Mouse (Mus musculus) naive thymus-derived CD4-positive, alpha-beta T cell, adult 2 months (primary cell): ENCODE measurements at regions not wholly inside any gene's neighbourhood (a gene's known extent, or its start where the extent isn't known, plus 50 kb on each side); places are given as distances from the start of the nearest gene placed in this dataset.

Experiments
- DNase-seq: peaks from one replicate; pipeline ENCODE4 v3.0.0-alpha.2; 2011; ENCODE audit warnings: low read depth

- peak; percentile 14 for DNase-seq
Measured at GRCm38 (mm10) chr15:53399663-53400553, 484.8 kb upstream of the Gm7489 start.

GRCm38 (mm10) chr15:53400554-53400846, 484.2 kb upstream of the Gm7489 start:
- DNase-seq = no peak
